Mouse (Mus musculus) liver, embryonic 11.5 days (tissue): ENCODE results near the gene Exoc2. TPM values are rescaled to one million over a fixed set of nuclear protein-coding genes. Genes with fewer than 3 reads are reported as not detected.

Experiments used
- ATAC-seq: fragments of 200-750 bp; cut with Nextera tagmentation; replicated peaks from 2 replicates; pipeline ENCODE4 v1.8.0; 2017; ENCODE audit warnings: moderate number of reproducible peaks, mild to moderate bottlenecking, moderate TSS enrichment, moderate library complexity; ENCODE audit not compliant: low FRiP score
- DNase-seq: peaks from one replicate; pipeline ENCODE4 v3.0.0-alpha.2; 2017; ENCODE audit warnings: low spot score
- H3K27ac ChIP-seq: fragments of 300-500 bp; sonication (generic); 2 replicates; pipeline ENCODE4 v1.5.1; 2014; ENCODE audit warnings: mild to moderate bottlenecking, low read depth, low read length, control low read depth
- H3K27me3 ChIP-seq: fragments of 300-500 bp; sonication (generic); replicated peaks from 2 replicates; pipeline ENCODE4 v1.6.1; 2014; ENCODE audit warnings: low read length, mixed read lengths; ENCODE audit not compliant: control insufficient read depth, insufficient read depth
- H3K36me3 ChIP-seq: fragments of 300-500 bp; sonication (generic); 2 replicates; pipeline ENCODE4 v1.6.1; 2014; ENCODE audit warnings: mild to moderate bottlenecking, low read length, moderate library complexity, mixed read lengths; ENCODE audit not compliant: control insufficient read depth, insufficient read depth
- H3K4me1 ChIP-seq: fragments of 300-500 bp; sonication (generic); replicated peaks from 2 replicates; pipeline ENCODE4 v1.6.1; 2014; ENCODE audit warnings: low read length, mixed read lengths; ENCODE audit not compliant: control insufficient read depth, insufficient read depth
- H3K4me2 ChIP-seq: fragments of 300-500 bp; sonication (generic); 2 replicates; pipeline ENCODE4 v1.6.1; 2014; ENCODE audit warnings: mild to moderate bottlenecking, control low read depth, moderate library complexity
- H3K4me3 ChIP-seq: fragments of 300-500 bp; sonication (generic); 2 replicates; pipeline ENCODE4 v1.5.1; 2014; ENCODE audit warnings: low read depth, low read length, control low read depth
- H3K9ac ChIP-seq: fragments of 300-500 bp; sonication (generic); 2 replicates; pipeline ENCODE4 v1.6.1; 2014; ENCODE audit warnings: low read depth, low read length, control low read depth
- H3K9me3 ChIP-seq: fragments of 300-500 bp; sonication (generic); 2 replicates; pipeline ENCODE4 v1.6.1; 2016; ENCODE audit warnings: low read length, inconsistent platforms, mixed read lengths; ENCODE audit not compliant: control insufficient read depth
- WGBS: fragments of 180-500 bp; shearing (Covaris S2); extraction: QIAGEN DNeasy Blood & Tissue Kit; methylation state at CpG from one replicate; pipeline ENCODE4 v1.1.7; 2014; 5-methylcytosine and 5-hydroxymethylcytosine counted together
- polyA plus RNA-seq: library from polyadenylated mRNA; unstranded; fragments of >200 nt; fragmentation: Nextera tagmentation; extraction: Ambion mirVana; gene quantifications from 2 replicates; pipeline ENCODE4 v1.2.1, GENCODE M21; 2014

Exoc2 gene
- polyA plus RNA-seq, 1 experiment from 2014 or later: 28.4 TPM

GRCm38 (mm10) chr13:30764014-30764740, 209.7 kb downstream of the Exoc2 start:
- H3K4me2 ChIP-seq: no peak overlapping the region
- no peaks in the 10 kb centered on the region for H3K4me1 ChIP-seq
- no peaks in the 10 kb centered on the region for H3K27me3 ChIP-seq
- DNase-seq (no peak), ATAC-seq (no peak)
- WGBS: 74% methylated on average over 8 of the region's 8 CpGs
- no peaks in the 10 kb centered on the region for H3K9me3 ChIP-seq
- H3K27ac ChIP-seq: no peak overlapping the region
- H3K9ac ChIP-seq: no peak overlapping the region
- H3K4me3 ChIP-seq: no peak overlapping the region
- no peaks in the 10 kb centered on the region for H3K36me3 ChIP-seq

Other genes starting within 250 kb of the Exoc2 start
- gene Irf4, start 224.9 kb downstream of the Exoc2 start, polyA plus RNA-seq: 0.14 TPM in 1 of 2 replicates, not detected in the other
- 0.21 TPM in 1 of 2 replicates, not detected in the other for gene Hus1b, start 26.3 kb downstream of the Exoc2 start, polyA plus RNA-seq
- gene Gm5447, start 111 bp upstream of the Exoc2 start, polyA plus RNA-seq: not detected in 2 replicates